Mouse (Mus musculus): ENCODE measurements at regions not wholly inside any gene's neighbourhood (a gene's known extent, or its start where the extent isn't known, plus 50 kb on each side); places are given as distances from the start of the nearest gene placed in this dataset.

DNA sequence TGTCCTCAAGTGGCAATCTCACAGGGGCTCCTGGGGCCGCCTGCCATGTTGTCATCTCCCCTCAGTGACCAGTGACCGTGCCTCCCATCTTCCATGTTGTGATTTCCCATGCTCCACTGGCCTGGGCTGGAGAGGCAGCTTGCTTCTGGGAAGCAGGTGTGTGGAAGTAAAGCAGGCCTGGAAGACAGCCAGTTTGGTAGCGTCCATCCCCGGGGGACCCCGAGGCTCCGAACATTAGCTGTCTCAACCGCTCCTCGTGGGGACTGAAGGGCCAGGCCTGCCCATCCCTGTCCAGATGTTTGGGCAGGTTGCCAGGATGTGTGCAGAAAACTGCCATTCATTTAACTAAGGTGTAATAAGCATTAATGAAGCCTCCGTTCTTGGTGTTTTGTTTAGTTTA is 307.1 kb upstream of the 3110018I06Rik start:
- H3K4me1 ChIP-seq (ENCODE audit: control insufficient read depth in 1 of 2, insufficient read depth in 2 of 2, low read length in 2 of 2): no peaks in the 10 kb centered on the region
- TF ChIP-seq USF2 (IDR thresholded peaks at IDR 0.05; ENCODE audit: borderline replicate concordance in 1 of 2, insufficient read depth in 1 of 2, low read depth in 1 of 2, low read length in 2 of 2) (no peak), CTCF (IDR thresholded peaks at IDR 0.05 in 2 of 3, conservative IDR thresholded peaks at IDR 0.05 in 1 of 3; ENCODE audit: control insufficient read depth in 1 of 3, insufficient read depth in 1 of 3, low read depth in 2 of 3, low read length in 3 of 3, poor library complexity in 1 of 3, severe bottlenecking in 1 of 3) (no peak), GABPA (IDR thresholded peaks at IDR 0.05; ENCODE audit: low read depth, low read length) (no peak), TBP (IDR thresholded peaks at IDR 0.05; ENCODE audit: low read depth, low read length) (no peak), UBTF (IDR thresholded peaks at IDR 0.05; ENCODE audit: borderline replicate concordance, insufficient read depth, low read depth, low read length) (no peak), BHLHE40 (IDR thresholded peaks at IDR 0.05; ENCODE audit: borderline replicate concordance, low read depth, low read length) (no peak), ETS1 (IDR thresholded peaks at IDR 0.05; ENCODE audit: low read depth, low read length) (no peak), POLR2A (IDR thresholded peaks at IDR 0.05; ENCODE audit: control insufficient read depth in 1 of 2, insufficient read depth in 1 of 2, low read depth in 1 of 2, low read length in 2 of 2, poor library complexity in 1 of 2) (no peak), NRF1 (IDR thresholded peaks at IDR 0.05; ENCODE audit: insufficient read depth, low read depth, low read length, poor library complexity, severe bottlenecking) (no peak), POLR2AphosphoS5 (IDR thresholded peaks at IDR 0.05; ENCODE audit: borderline replicate concordance, low read depth, low read length) (no peak)
- H3K79me2 ChIP-seq (ENCODE audit: control insufficient read depth, insufficient read depth, low read length, poor library complexity): no peaks in the 10 kb centered on the region
- no peaks in the 10 kb centered on the region for H3K27me3 ChIP-seq (ENCODE audit: control insufficient read depth in 1 of 2, insufficient read depth in 2 of 2, low read length in 2 of 2)
- no peak overlapping the region for H3K4me3 ChIP-seq (ENCODE audit: control insufficient read depth in 1 of 2, insufficient read depth in 1 of 2, low read depth in 2 of 2, low read length in 2 of 2)
- H3K9ac ChIP-seq (ENCODE audit: control insufficient read depth, low read depth, low read length, poor library complexity, severe bottlenecking): no peak overlapping the region
- no peaks in the 10 kb centered on the region for H3K36me3 ChIP-seq (ENCODE audit: control insufficient read depth in 1 of 2, insufficient read depth in 2 of 2, low read length in 2 of 2)
- no peak for DNase-seq (ENCODE audit: low read depth, low spot score)
- H3K9me3 ChIP-seq (replicated peaks; ENCODE audit: insufficient read depth, low read length): no peaks in the 10 kb centered on the region
- H3K27ac ChIP-seq (ENCODE audit: control insufficient read depth, low read depth, low read length): no peak overlapping the region

DNA sequence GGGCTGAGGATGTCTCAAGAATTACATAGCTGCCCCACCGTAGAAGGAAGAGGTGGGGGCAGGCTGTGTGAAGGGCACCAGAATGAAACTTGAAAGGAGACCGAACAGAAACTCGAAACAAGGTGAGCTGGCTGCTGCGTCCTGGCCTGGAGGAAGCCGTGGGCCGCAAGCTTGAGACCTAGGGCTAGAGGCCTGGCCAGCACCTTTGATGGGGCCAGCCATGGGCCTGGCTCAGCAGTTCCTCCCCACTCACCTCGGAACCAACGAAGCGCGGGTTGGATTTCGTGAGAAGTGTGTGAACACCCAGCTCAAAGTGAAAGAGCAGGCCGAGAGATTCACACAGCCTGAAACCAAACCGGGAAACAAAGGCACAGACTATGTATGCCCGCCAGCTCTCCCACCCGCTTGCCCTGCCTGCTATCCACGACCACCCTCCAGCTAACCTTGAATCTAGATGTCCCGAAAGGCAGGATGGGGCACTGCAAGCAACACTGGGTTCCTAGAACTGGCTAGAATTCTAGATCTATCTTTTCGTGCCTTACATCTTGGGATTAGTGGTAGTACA is 306.3 kb upstream of the 3110018I06Rik start:
- Histone ChIP-seq H3K4me3 (ENCODE audit: control insufficient read depth in 1 of 2, insufficient read depth in 1 of 2, low read depth in 2 of 2, low read length in 2 of 2) (no peak overlapping the region), H3K27ac (ENCODE audit: control insufficient read depth, low read depth, low read length) (no peak overlapping the region), H3K27me3 (ENCODE audit: control insufficient read depth in 1 of 2, insufficient read depth in 2 of 2, low read length in 2 of 2) (no peaks in the 10 kb centered on the region), H3K9me3 (replicated peaks; ENCODE audit: insufficient read depth, low read length) (no peaks in the 10 kb centered on the region), H3K9ac (ENCODE audit: control insufficient read depth, low read depth, low read length, poor library complexity, severe bottlenecking) (no peak overlapping the region), H3K36me3 (ENCODE audit: control insufficient read depth in 1 of 2, insufficient read depth in 2 of 2, low read length in 2 of 2) (no peaks in the 10 kb centered on the region), H3K4me1 (ENCODE audit: control insufficient read depth in 1 of 2, insufficient read depth in 2 of 2, low read length in 2 of 2) (no peaks in the 10 kb centered on the region), H3K79me2 (ENCODE audit: control insufficient read depth, insufficient read depth, low read length, poor library complexity) (no peaks in the 10 kb centered on the region)
- no peak for DNase-seq (ENCODE audit: low read depth, low spot score)
- TF ChIP-seq CHD2 (IDR thresholded peaks at IDR 0.05; ENCODE audit: low read length) (no peak), NELFE (IDR thresholded peaks at IDR 0.05; ENCODE audit: low read depth, low read length) (no peak), ZNF384 (IDR thresholded peaks at IDR 0.05; ENCODE audit: low read depth, low read length) (no peak), GATA1 (IDR thresholded peaks at IDR 0.05; ENCODE audit: low read depth, low read length) (no peak), SIN3A (IDR thresholded peaks at IDR 0.05; ENCODE audit: low read length) (no peak), E2F4 (IDR thresholded peaks at IDR 0.05; ENCODE audit: borderline replicate concordance, low read depth, low read length) (no peak), JUND (IDR thresholded peaks at IDR 0.05; ENCODE audit: low read depth, low read length) (no peak), NRF1 (IDR thresholded peaks at IDR 0.05; ENCODE audit: insufficient read depth, low read depth, low read length, poor library complexity, severe bottlenecking) (no peak), MXI1 (IDR thresholded peaks at IDR 0.05; ENCODE audit: low read depth, low read length) (no peak), POLR2AphosphoS2 (IDR thresholded peaks at IDR 0.05; ENCODE audit: low read length) (no peak), MYB (IDR thresholded peaks at IDR 0.05; ENCODE audit: low read depth, low read length) (no peak), MAX (IDR thresholded peaks at IDR 0.05; ENCODE audit: low read length) (no peak), GABPA (IDR thresholded peaks at IDR 0.05; ENCODE audit: low read depth, low read length) (no peak), TCF12 (IDR thresholded peaks at IDR 0.05; ENCODE audit: low read depth, low read length) (no peak), USF1 (IDR thresholded peaks at IDR 0.05; ENCODE audit: low read depth, low read length) (no peak), MEF2A (IDR thresholded peaks at IDR 0.05; ENCODE audit: extremely low read depth, insufficient replicate concordance, low read depth, low read length, poor library complexity, severe bottlenecking) (no peak), POLR2A (IDR thresholded peaks at IDR 0.05; ENCODE audit: control insufficient read depth in 1 of 2, insufficient read depth in 1 of 2, low read depth in 1 of 2, low read length in 2 of 2, poor library complexity in 1 of 2) (no peak)
